ENCODE assay signal across 23 mouse cellular contexts in genomic region chr11:76861185-76861584, GRCm38 (mm10). TPM values are rescaled to one million over a fixed set of nuclear protein-coding genes. Genes with fewer than 3 reads are reported as not detected.
A peak's percentile ranks its signal among the peaks of the same experiment; 100 is the strongest.
DNase-seq lines count a peak whose midpoint lies in the region; TF ChIP-seq lines count a peak whose summit lies in the region.
"Had no signal": no experiment of that assay in that cellular context is flagged by ENCODE, and none has a peak within 500 bp of the region (broad histone marks: within the 10 kb centered on the region; RNA-seq: fewer than 3 reads in every experiment).

No protein-coding gene starts in this region.

- no peaks in the 10 kb centered on the region for H3K79me2 ChIP-seq in heart, adult 2 months (replicated peaks; ENCODE audit: control insufficient read depth, insufficient read depth, low read length)

- DNase-seq in heart, adult 2 months: peak in 1 of 2 experiments; percentile 31
- DNase-seq in heart, adult 8-10 months (ENCODE audit: low spot score): no peak
- peak; percentile 93 for DNase-seq in brain, adult 2 months (ENCODE audit: low read depth, low spot score)
- DNase-seq in cerebellum, adult 2 months: peak; percentile 62 to 87
- peak; percentile 52 to 56 for DNase-seq in cerebellum, postnatal 36 days
- no peak for DNase-seq in urinary bladder, postnatal 10 days (ENCODE audit: low spot score)
- DNase-seq in right cerebral cortex, postnatal 10 days (ENCODE audit: low spot score in 2 of 2): no peak
- DNase-seq: embryo, embryonic 11 days; gastrocnemius, postnatal 36 days; liver, embryonic 13.5 days; retina, postnatal 1 day; thymus, postnatal 14 days had no signal

- no peak for TF ChIP-seq POLR2A in heart, adult 2 months (IDR thresholded peaks at IDR 0.05; ENCODE audit: insufficient read depth, low read depth, low read length)
- TF ChIP-seq POLR2A in cerebellum, adult 2 months (IDR thresholded peaks at IDR 0.05; ENCODE audit: borderline replicate concordance, insufficient read depth, low read length): no peak

- H3K4me3 ChIP-seq in heart, adult 2 months: no peak overlapping the region
- no peak overlapping the region for H3K4me3 ChIP-seq in cerebellum, adult 2 months (replicated peaks; ENCODE audit: insufficient read depth, low read depth, low read length)
- H3K4me3 ChIP-seq: forebrain, embryonic 15.5 days; limb, embryonic 13.5 days; liver, embryonic 13.5 days; lung, embryonic 15.5 days; midbrain, embryonic 10.5 days had no signal

- H3K36me3 ChIP-seq in heart, adult 2 months (ENCODE audit: control insufficient read depth, insufficient read depth, low read length): no peaks in the 10 kb centered on the region
- H3K36me3 ChIP-seq: forebrain, embryonic 15.5 days; limb, embryonic 13.5 days; liver, embryonic 13.5 days; lung, embryonic 15.5 days; midbrain, embryonic 10.5 days had no signal

- TF ChIP-seq CTCF in heart, adult 2 months (IDR thresholded peaks at IDR 0.05): no peak
- no peak for TF ChIP-seq CTCF in cerebellum, adult 2 months (IDR thresholded peaks at IDR 0.05; ENCODE audit: borderline replicate concordance, insufficient read depth, low read depth, low read length)

- 49% methylated on average over 3 of the region's 3 CpGs for WGBS in heart, adult 2 months
- 8% methylated on average over 3 of the region's 3 CpGs for WGBS in cerebellum, adult 2 months

- TF ChIP-seq EP300 in heart, adult 2 months (IDR thresholded peaks at IDR 0.05; ENCODE audit: insufficient read depth, low read depth, low read length): peak; percentile 66; the same call in 1 of the 2 replicates

- no peak overlapping the region for H3K9ac ChIP-seq in heart, adult 2 months (ENCODE audit: low read depth, low read length)
- H3K9ac ChIP-seq: forebrain, embryonic 15.5 days; limb, embryonic 13.5 days; liver, embryonic 13.5 days; lung, embryonic 15.5 days had no signal

- no peak overlapping the region for H3K27ac ChIP-seq in heart, adult 2 months
- no peak overlapping the region for H3K27ac ChIP-seq in cerebellum, adult 2 months (ENCODE audit: insufficient read depth, low read length)
- H3K27ac ChIP-seq: forebrain, embryonic 15.5 days; limb, embryonic 13.5 days; liver, embryonic 13.5 days; lung, embryonic 15.5 days; macrophage; midbrain, embryonic 10.5 days; stomach, postnatal 0 days had no signal

- H3K4me1 ChIP-seq in heart, adult 2 months (ENCODE audit: control insufficient read depth, insufficient read depth, low read length): peaks cover 7% of the 10 kb centered on the region
- peaks cover 18% of the 10 kb centered on the region for H3K4me1 ChIP-seq in cerebellum, adult 2 months (ENCODE audit: control insufficient read depth, insufficient read depth, low read length)
- H3K4me1 ChIP-seq: forebrain, embryonic 15.5 days; limb, embryonic 13.5 days; midbrain, embryonic 10.5 days had no signal

- no peaks in the 10 kb centered on the region for H3K27me3 ChIP-seq in heart, adult 2 months (ENCODE audit: control insufficient read depth, insufficient read depth, low read length)
- H3K27me3 ChIP-seq in cerebellum, adult 2 months (ENCODE audit: control insufficient read depth, insufficient read depth, low read length): no peaks in the 10 kb centered on the region
- H3K27me3 ChIP-seq: forebrain, embryonic 15.5 days; limb, embryonic 13.5 days; lung, embryonic 15.5 days had no signal

- intact Hi-C loops in heart, adult 2 months (cut with DNase I): no loop called here

RNA-seq across cellular contexts. Expression of gene Cpd, which starts 14.4 kb away (rescaled TPM):
- 10 to 100 TPM; 34.8 to 39.7 TPM for total RNA-seq in heart, adult 2 months (2021)
- polyA plus RNA-seq in heart, adult 2 months (2012; rRNA removed): 16.8 and 34.5 TPM in 2 replicates
- total RNA-seq in heart, adult 8-10 months (2022): 10 to 100 TPM; 32.8 to 38.8 (median 37.0) TPM
- polyA plus RNA-seq in cerebellum, adult 2 months (2012; rRNA removed): 28.5 and 31.8 TPM in 2 replicates

RNA-seq across cellular contexts. Expression of gene Tmigd1, which starts 40.8 kb away (rescaled TPM):
- under 1 TPM; 0.47 to 0.57 TPM for total RNA-seq in heart, adult 2 months (2021)
- polyA plus RNA-seq in heart, adult 2 months (2012; rRNA removed): 0.16 and 0.20 TPM in 2 replicates
- under 1 TPM in 2 of 4 experiments, not detected in 2; 0.38 to 0.53 TPM for total RNA-seq in heart, adult 8-10 months (2022)
- 0.33 TPM in 1 of 2 replicates, not detected in the other for polyA plus RNA-seq in cerebellum, adult 2 months (2012; rRNA removed)
- total RNA-seq: hematopoietic stem cell, adult 5-6 weeks; layer of hippocampus, postnatal 10 days; left cerebral cortex, postnatal 10 days; midbrain, postnatal 0 days had no signal
- polyA plus RNA-seq: forebrain, embryonic 15.5 days; hindbrain, embryonic 16.5 days; limb, embryonic 13.5 days; liver, embryonic 13.5 days; macrophage; midbrain, postnatal 0 days had no signal

Comparison
In these comparisons a context has a peak if more than half of its experiments do, and no peak if none do; other contexts are left out.
1. DNase-seq: peak in brain, adult 2 months (single experiment), cerebellum, adult 2 months (2 of 2) and cerebellum, postnatal 36 days (2 of 2); none in heart, adult 8-10 months (single experiment), urinary bladder, postnatal 10 days (single experiment) and right cerebral cortex, postnatal 10 days (0 of 2).